Mouse (Mus musculus) lung, embryonic 16.5 days (tissue): ENCODE results near the gene Tie1. TPM values are rescaled to one million over a fixed set of nuclear protein-coding genes. Genes with fewer than 3 reads are reported as not detected.

ENCODE experiments used
- ATAC-seq: fragments of 200-750 bp; cut with Nextera tagmentation; 2 replicates; pipeline ENCODE4 v1.8.0; 2017; ENCODE audit warnings: low read depth, mild to moderate bottlenecking, moderate library complexity
- H3K27ac ChIP-seq: fragments of 300-500 bp; sonication (generic); 2 replicates; pipeline ENCODE4 v1.5.1; 2014; ENCODE audit warnings: mild to moderate bottlenecking, control low read depth, low read length
- H3K27me3 ChIP-seq: fragments of 300-500 bp; sonication (generic); 2 replicates; pipeline ENCODE4 v1.6.1; 2014; ENCODE audit warnings: low read depth, low read length, mixed read lengths; ENCODE audit not compliant: control insufficient read depth, insufficient read depth
- H3K36me3 ChIP-seq: fragments of 300-500 bp; sonication (generic); 2 replicates; pipeline ENCODE4 v1.6.1; 2014; ENCODE audit warnings: low read length; ENCODE audit not compliant: control insufficient read depth, insufficient read depth
- H3K4me1 ChIP-seq: fragments of 300-500 bp; sonication (generic); replicated peaks from 2 replicates; pipeline ENCODE4 v1.6.1; 2014; ENCODE audit warnings: low read length, mixed read lengths; ENCODE audit not compliant: control insufficient read depth, insufficient read depth
- H3K4me2 ChIP-seq: fragments of 300-500 bp; sonication (generic); 2 replicates; pipeline ENCODE4 v1.6.1; 2014; ENCODE audit warnings: low read depth, low read length, control low read depth
- H3K4me3 ChIP-seq: fragments of 300-500 bp; sonication (generic); 2 replicates; pipeline ENCODE4 v1.5.1; 2014; ENCODE audit warnings: mild to moderate bottlenecking, low read length, control low read depth
- H3K9ac ChIP-seq: fragments of 300-500 bp; sonication (generic); 2 replicates; pipeline ENCODE4 v1.6.1; 2014; ENCODE audit warnings: low read length, control low read depth
- H3K9me3 ChIP-seq: fragments of 300-500 bp; sonication (generic); 2 replicates; pipeline ENCODE4 v1.6.1; 2016; ENCODE audit warnings: low read length; ENCODE audit not compliant: control insufficient read depth
- WGBS: fragments of 180-500 bp; shearing (Covaris S2); extraction: QIAGEN DNeasy Blood & Tissue Kit; methylation state at CpG from one replicate; pipeline ENCODE4 v1.1.7; 2014; 5-methylcytosine and 5-hydroxymethylcytosine counted together
- polyA plus RNA-seq: library from polyadenylated mRNA; unstranded; fragments of >200 nt; fragmentation: Nextera tagmentation; extraction: Ambion mirVana; gene quantifications from 2 replicates; pipeline ENCODE4 v1.2.1, GENCODE M21; 2015

The Tie1 gene
- polyA plus RNA-seq, 1 experiment from 2014 or later = 102 TPM

- Histone ChIP-seq H3K36me3 (no peaks in the 10 kb centered on the region), H3K9ac (peak overlapping the region; percentile 61), H3K27me3 (no peaks in the 10 kb centered on the region), H3K4me3 (peak overlapping the region; percentile 46), H3K27ac (0 out of 2 replicates have a peak overlapping the region, but pooled peaks have one; percentile 16), H3K9me3 (no peaks in the 10 kb centered on the region), H3K4me2 (peak overlapping the region; percentile 76), H3K4me1 (peaks cover 10% of the 10 kb centered on the region)
- ATAC-seq = no peak; the same call in 1 of the 2 replicates
- 27% methylated on average over 24 of the region's 24 CpGs for WGBS
Observed at GRCm38 (mm10) chr4:118446415-118447153, 43.3 kb downstream of the Tie1 start.

- 0 out of 2 replicates have a peak overlapping the region, but pooled peaks have one; percentile 16 for H3K27ac ChIP-seq
- no peaks in the 10 kb centered on the region for H3K27me3 ChIP-seq
- no peaks in the 10 kb centered on the region for H3K9me3 ChIP-seq
- H3K4me3 ChIP-seq = peak overlapping the region; percentile 46
- peak overlapping the region; percentile 61 for H3K9ac ChIP-seq
- ATAC-seq = peak; percentile 87
- no peaks in the 10 kb centered on the region for H3K36me3 ChIP-seq
- H3K4me1 ChIP-seq = peaks cover 10% of the 10 kb centered on the region
- H3K4me2 ChIP-seq = peak overlapping the region; percentile 76
- 18% methylated on average over 18 of the region's 18 CpGs for WGBS
Observed at GRCm38 (mm10) chr4:118445781-118446414, 44.0 kb downstream of the Tie1 start.

- Histone ChIP-seq H3K9ac (no peak overlapping the region), H3K4me1 (peaks cover 10% of the 10 kb centered on the region), H3K36me3 (no peaks in the 10 kb centered on the region), H3K27ac (no peak overlapping the region), H3K4me3 (no peak overlapping the region), H3K27me3 (no peaks in the 10 kb centered on the region), H3K9me3 (no peaks in the 10 kb centered on the region), H3K4me2 (no peak overlapping the region)
- no peak for ATAC-seq
- WGBS = 79% methylated on average over 10 of the region's 10 CpGs
Observed at GRCm38 (mm10) chr4:118445088-118445487, 44.8 kb downstream of the Tie1 start.

GRCm38 (mm10) chr4:118437829-118438253, 52.0 kb downstream of the Tie1 start:
- Histone ChIP-seq H3K4me2 (peak overlapping the region; percentile 97), H3K4me3 (peak overlapping the region; percentile 78), H3K36me3 (peaks cover 7% of the 10 kb centered on the region), H3K4me1 (peaks cover 28% of the 10 kb centered on the region), H3K27ac (peak overlapping the region; percentile 89), H3K9me3 (no peaks in the 10 kb centered on the region), H3K27me3 (no peaks in the 10 kb centered on the region), H3K9ac (peak overlapping the region; percentile 88)
- ATAC-seq = peak; percentile 26; the same call in 1 of the 2 replicates
- 4% methylated on average over 12 of the region's 12 CpGs for WGBS

GRCm38 (mm10) chr4:118436820-118437603, 52.8 kb downstream of the Tie1 start, which contains the start of gene Cdc20:
TSS of gene Cdc20 (minus strand) at chr4:118437352.
- H3K4me3 ChIP-seq = peak within 1 kb of the TSS; percentile 78
- under 1% methylated on average over 66 of the region's 67 CpGs for WGBS
- H3K27me3 ChIP-seq = no peaks in the 10 kb centered on the region
- H3K4me2 ChIP-seq = peak within 1 kb of the TSS; percentile 97
- H3K4me1 ChIP-seq = peaks cover 28% of the 10 kb centered on the region
- H3K9me3 ChIP-seq = no peaks in the 10 kb centered on the region
- peak within 1 kb of the TSS; percentile 88 for H3K9ac ChIP-seq
- peaks cover 15% of the 10 kb centered on the region for H3K36me3 ChIP-seq
- peak within 1 kb of the TSS; percentile 89 for H3K27ac ChIP-seq
- ATAC-seq = peak; percentile 97

- H3K4me2 ChIP-seq = no peak overlapping the region
- H3K36me3 ChIP-seq = peaks cover 22% of the 10 kb centered on the region
- H3K27ac ChIP-seq = no peak overlapping the region
- H3K4me3 ChIP-seq = no peak overlapping the region
- H3K4me1 ChIP-seq = peaks cover 46% of the 10 kb centered on the region
- H3K9me3 ChIP-seq = no peaks in the 10 kb centered on the region
- no peak for ATAC-seq
- 70% methylated on average over 8 of the region's 8 CpGs for WGBS
- no peak overlapping the region for H3K9ac ChIP-seq
- no peaks in the 10 kb centered on the region for H3K27me3 ChIP-seq
Observed at GRCm38 (mm10) chr4:118432332-118432731, 57.5 kb downstream of the Tie1 start.

GRCm38 (mm10) chr4:118429215-118429895, 60.5 kb downstream of the Tie1 start:
- Histone ChIP-seq H3K9me3 (no peaks in the 10 kb centered on the region), H3K4me1 (peaks cover 33% of the 10 kb centered on the region), H3K4me3 (peak overlapping the region; percentile 82), H3K9ac (peak overlapping the region; percentile 85), H3K27ac (peak overlapping the region; percentile 90), H3K36me3 (peaks cover 22% of the 10 kb centered on the region), H3K27me3 (no peaks in the 10 kb centered on the region), H3K4me2 (peak overlapping the region; percentile 84)
- WGBS = 21% methylated on average over 7 of the region's 7 CpGs
- ATAC-seq = no peak

- H3K4me3 ChIP-seq = peak overlapping the region; percentile 82
- peaks cover 22% of the 10 kb centered on the region for H3K36me3 ChIP-seq
- no peaks in the 10 kb centered on the region for H3K9me3 ChIP-seq
- H3K27ac ChIP-seq = peak overlapping the region; percentile 90
- peak; percentile 13; the same call in 1 of the 2 replicates for ATAC-seq
- H3K9ac ChIP-seq = peak overlapping the region; percentile 85
- peaks cover 29% of the 10 kb centered on the region for H3K4me1 ChIP-seq
- 17% methylated on average over 15 of the region's 15 CpGs for WGBS
- H3K27me3 ChIP-seq = no peaks in the 10 kb centered on the region
- H3K4me2 ChIP-seq = peak overlapping the region; percentile 84
Observed at GRCm38 (mm10) chr4:118428531-118429214, 61.2 kb downstream of the Tie1 start.
